Mouse (Mus musculus): ENCODE measurements around the gene Aebp2. TPM values are rescaled to one million over a fixed set of nuclear protein-coding genes. Genes with fewer than 3 reads are reported as not detected.
A peak's percentile ranks its signal among the peaks of the same experiment; 100 is the strongest.
"Not testable (repeated sequence)": the region's sequence is repeated elsewhere in the genome, so short reads cannot be mapped to it uniquely, and the experiment has no call there.

Aebp2 gene
- polyA plus RNA-seq, 1 experiment from 2014 or later = 8.8 TPM

DNA sequence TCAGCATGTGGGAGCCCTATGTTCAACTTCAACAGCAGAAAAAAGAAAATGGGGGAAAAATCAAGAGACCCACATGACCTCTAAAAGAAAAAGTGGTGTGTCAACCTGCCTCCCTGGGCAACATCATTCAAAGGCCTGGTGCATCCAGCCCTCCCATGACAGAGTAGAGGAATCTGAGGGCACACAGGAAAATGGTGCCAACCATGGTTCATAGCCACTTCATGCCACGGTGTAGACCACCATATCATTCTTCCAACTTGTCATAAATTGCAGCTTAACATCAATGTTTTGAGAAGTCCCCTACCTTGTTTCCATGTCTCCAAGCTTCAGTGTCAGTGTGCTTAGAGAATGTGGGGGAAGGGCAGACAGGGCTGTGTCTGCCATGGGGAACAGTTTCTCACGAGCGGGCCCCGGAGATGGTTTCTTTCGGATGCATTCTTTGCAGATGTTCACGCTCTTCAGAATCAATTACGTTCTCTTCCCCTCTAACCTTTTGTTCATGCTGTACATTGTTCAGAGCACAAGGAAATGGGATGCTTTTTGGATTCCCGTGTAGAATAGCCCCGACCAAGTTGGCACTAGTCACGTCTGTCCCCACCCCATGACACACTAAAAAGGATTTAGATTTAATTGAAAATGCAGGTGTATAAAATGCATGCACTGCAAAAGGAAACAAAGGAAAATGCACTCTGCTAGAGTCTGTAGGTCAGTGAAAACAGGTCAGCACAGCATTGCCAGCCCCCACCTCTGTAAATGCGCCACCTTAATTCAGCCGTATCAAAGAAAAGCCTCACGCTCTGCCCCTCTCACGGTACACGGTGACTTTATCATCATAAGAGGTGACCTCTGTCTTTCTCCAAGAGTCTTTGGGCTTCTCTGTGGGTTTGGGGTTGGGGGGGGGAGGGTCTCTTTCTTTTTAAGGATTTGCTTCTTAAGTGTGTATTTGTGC, 24.8 kb upstream of the Aebp2 start:
- Histone ChIP-seq H3K4me2 (no peak overlapping the region), H3K4me1 (no peaks in the 10 kb centered on the region), H3K4me3 (no peak overlapping the region), H3K27ac (no peak overlapping the region), H3K9me3 (replicated peaks) (no peaks in the 10 kb centered on the region), H3K9ac (no peak overlapping the region), H3K27me3 (no peaks in the 10 kb centered on the region), H3K36me3 (ENCODE audit: poor library complexity, severe bottlenecking) (peaks cover 50% of the 10 kb centered on the region)
- 62% methylated on average over 15 of the region's 15 CpGs for WGBS
- no peak for ATAC-seq

DNA sequence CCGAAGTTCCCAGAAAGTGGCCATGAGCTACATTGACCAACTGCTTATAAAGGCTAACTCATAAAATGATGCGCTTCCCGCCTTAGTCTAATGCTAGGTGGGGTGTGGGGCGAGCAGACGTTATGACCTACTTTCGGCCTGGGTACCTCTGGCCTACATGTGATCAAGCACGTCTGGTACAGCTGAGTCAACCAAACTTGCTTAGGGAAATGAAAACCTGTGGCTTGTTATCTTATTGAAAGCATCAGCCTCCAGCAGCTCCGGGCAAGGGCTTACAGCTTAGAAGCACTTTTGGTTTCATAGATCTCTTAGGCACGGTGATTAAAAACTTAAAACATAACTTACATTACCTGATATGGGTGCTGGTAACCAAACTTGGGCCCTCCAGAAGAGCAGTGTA, 23.9 kb upstream of the Aebp2 start:
- WGBS = 91% methylated on average over 9 of the region's 9 CpGs
- Histone ChIP-seq H3K4me1 (peaks cover 5% of the 10 kb centered on the region), H3K4me3 (no peak overlapping the region), H3K9me3 (replicated peaks) (no peaks in the 10 kb centered on the region), H3K4me2 (no peak overlapping the region), H3K9ac (no peak overlapping the region), H3K36me3 (ENCODE audit: poor library complexity, severe bottlenecking) (peaks cover 42% of the 10 kb centered on the region), H3K27me3 (no peaks in the 10 kb centered on the region), H3K27ac (no peak overlapping the region)
- ATAC-seq = no peak

DNA sequence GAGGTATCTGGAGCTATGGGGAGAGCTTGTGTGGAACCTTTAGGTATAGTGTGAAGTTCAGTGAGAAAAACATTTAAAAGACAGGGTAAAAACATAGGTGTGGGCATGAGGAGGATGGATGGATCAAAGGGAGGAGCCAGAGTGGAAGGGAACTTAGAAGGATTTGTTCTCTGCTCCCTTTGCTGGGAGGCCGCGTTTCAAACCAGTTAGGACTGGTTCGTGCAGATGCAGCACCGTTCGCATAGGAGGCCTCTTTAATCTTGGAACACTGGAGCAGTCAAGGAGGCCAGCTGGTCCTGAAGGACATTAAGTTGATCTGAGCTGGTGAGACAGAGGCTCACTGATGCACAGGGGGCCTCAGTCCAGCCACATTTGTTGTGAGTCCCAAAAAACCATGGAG, 23.1 kb upstream of the Aebp2 start:
- no peaks in the 10 kb centered on the region for H3K27me3 ChIP-seq
- no peak overlapping the region for H3K9ac ChIP-seq
- no peak for ATAC-seq
- no peak overlapping the region for H3K4me2 ChIP-seq
- 84% methylated on average over 5 of the region's 5 CpGs for WGBS
- no peak overlapping the region for H3K27ac ChIP-seq
- no peaks in the 10 kb centered on the region for H3K9me3 ChIP-seq (replicated peaks)
- H3K36me3 ChIP-seq (ENCODE audit: poor library complexity, severe bottlenecking) = peaks cover 34% of the 10 kb centered on the region
- no peak overlapping the region for H3K4me3 ChIP-seq
- peaks cover 13% of the 10 kb centered on the region for H3K4me1 ChIP-seq

- not testable (repeated sequence) for H3K4me2 ChIP-seq; H3K27ac ChIP-seq; ATAC-seq; H3K9me3 ChIP-seq (replicated peaks); H3K4me3 ChIP-seq; H3K27me3 ChIP-seq; H3K9ac ChIP-seq
- 95% methylated on average over 8 of the region's 8 CpGs for WGBS
- Histone ChIP-seq H3K36me3 (ENCODE audit: poor library complexity, severe bottlenecking) (peaks cover 21% of the 10 kb centered on the region), H3K4me1 (peaks cover 21% of the 10 kb centered on the region)
Measured at GRCm38 (mm10) chr6:140600671-140601070, 21.8 kb upstream of the Aebp2 start.

DNA sequence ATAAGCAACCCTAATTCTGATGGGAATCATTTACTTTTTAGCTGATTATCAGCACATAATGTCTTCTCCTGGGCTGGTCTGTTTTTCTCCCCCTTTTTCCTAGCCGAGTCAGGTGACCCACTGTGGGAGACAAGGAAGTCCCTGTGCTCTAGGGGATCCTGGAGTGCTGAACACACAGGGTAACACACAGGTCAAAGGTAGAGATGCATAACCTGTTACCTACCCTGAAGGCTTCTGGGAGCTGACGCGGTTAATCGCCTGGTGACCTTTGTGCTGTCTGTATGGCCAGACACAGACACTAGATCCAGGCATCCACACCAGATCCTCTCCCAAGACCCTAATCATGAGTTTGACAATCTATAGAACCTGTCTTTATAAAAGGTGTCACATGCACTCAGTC, 21.3 kb upstream of the Aebp2 start:
- Histone ChIP-seq H3K9ac (no peak overlapping the region), H3K27ac (no peak overlapping the region), H3K36me3 (ENCODE audit: poor library complexity, severe bottlenecking) (peaks cover 16% of the 10 kb centered on the region; the same call in 1 of the 2 replicates), H3K4me2 (no peak overlapping the region), H3K4me3 (no peak overlapping the region), H3K4me1 (peaks cover 21% of the 10 kb centered on the region), H3K27me3 (no peaks in the 10 kb centered on the region), H3K9me3 (replicated peaks) (no peaks in the 10 kb centered on the region)
- ATAC-seq = no peak
- 95% methylated on average over 4 of the region's 4 CpGs for WGBS

GRCm38 (mm10) chr6:140603228-140603944, 19.1 kb upstream of the Aebp2 start:
- H3K4me3 ChIP-seq = no peak overlapping the region
- H3K27me3 ChIP-seq = no peaks in the 10 kb centered on the region
- no peak overlapping the region for H3K4me2 ChIP-seq
- H3K36me3 ChIP-seq (ENCODE audit: poor library complexity, severe bottlenecking) = no peaks in the 10 kb centered on the region; the same call in 1 of the 2 replicates
- WGBS = under 1% methylated on average over 8 of the region's 8 CpGs
- H3K9ac ChIP-seq = no peak overlapping the region
- H3K9me3 ChIP-seq (replicated peaks) = no peaks in the 10 kb centered on the region
- ATAC-seq = peak; percentile 60
- peaks cover 21% of the 10 kb centered on the region for H3K4me1 ChIP-seq
- H3K27ac ChIP-seq = 0 out of 2 replicates have a peak overlapping the region, but pooled peaks have one; percentile 22

GRCm38 (mm10) chr6:140605173-140605572, 17.3 kb upstream of the Aebp2 start:
- not testable (repeated sequence) for H3K9me3 ChIP-seq (replicated peaks); H3K4me3 ChIP-seq; H3K36me3 ChIP-seq (ENCODE audit: poor library complexity, severe bottlenecking); H3K27me3 ChIP-seq; H3K27ac ChIP-seq; ATAC-seq; H3K4me2 ChIP-seq; H3K9ac ChIP-seq
- peaks cover 21% of the 10 kb centered on the region for H3K4me1 ChIP-seq
- 84% methylated on average over 5 of the region's 5 CpGs for WGBS

- H3K36me3 ChIP-seq (ENCODE audit: poor library complexity, severe bottlenecking) = no peaks in the 10 kb centered on the region
- WGBS = 60% methylated on average over 3 of the region's 3 CpGs
- ATAC-seq = no peak
- H3K4me1 ChIP-seq = peaks cover 21% of the 10 kb centered on the region
- no peak overlapping the region for H3K27ac ChIP-seq
- no peaks in the 10 kb centered on the region for H3K27me3 ChIP-seq
- H3K9ac ChIP-seq = no peak overlapping the region
- H3K4me3 ChIP-seq = no peak overlapping the region
- H3K4me2 ChIP-seq = no peak overlapping the region
- H3K9me3 ChIP-seq (replicated peaks) = no peaks in the 10 kb centered on the region
Measured at GRCm38 (mm10) chr6:140605732-140606131, 16.7 kb upstream of the Aebp2 start.

DNA sequence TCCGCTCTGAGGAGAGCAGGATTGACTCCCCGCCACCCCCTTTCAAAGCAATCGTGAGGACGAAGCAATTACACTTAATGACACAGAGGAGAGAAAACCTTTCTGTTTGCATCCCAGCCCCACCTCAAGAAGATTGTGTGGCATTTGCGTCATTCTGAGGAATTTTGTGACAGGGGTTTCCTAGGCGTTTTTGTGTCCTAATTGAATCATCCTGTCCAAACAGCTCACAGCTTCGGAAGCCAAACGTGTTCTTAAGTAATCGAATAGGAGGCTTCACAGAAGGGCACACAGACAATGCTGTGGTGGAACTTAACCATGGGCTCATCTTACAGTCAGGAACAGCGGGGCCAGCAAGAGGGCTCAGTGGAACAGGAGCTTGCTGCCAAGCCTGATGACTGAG, 15.9 kb upstream of the Aebp2 start:
- H3K4me2 ChIP-seq = no peak overlapping the region
- no peak for ATAC-seq
- H3K36me3 ChIP-seq (ENCODE audit: poor library complexity, severe bottlenecking) = no peaks in the 10 kb centered on the region
- no peak overlapping the region for H3K4me3 ChIP-seq
- peaks cover 21% of the 10 kb centered on the region for H3K4me1 ChIP-seq
- WGBS = 52% methylated on average over 10 of the region's 10 CpGs
- H3K9ac ChIP-seq = no peak overlapping the region
- no peak overlapping the region for H3K27ac ChIP-seq
- H3K9me3 ChIP-seq (replicated peaks) = no peaks in the 10 kb centered on the region
- no peaks in the 10 kb centered on the region for H3K27me3 ChIP-seq

DNA sequence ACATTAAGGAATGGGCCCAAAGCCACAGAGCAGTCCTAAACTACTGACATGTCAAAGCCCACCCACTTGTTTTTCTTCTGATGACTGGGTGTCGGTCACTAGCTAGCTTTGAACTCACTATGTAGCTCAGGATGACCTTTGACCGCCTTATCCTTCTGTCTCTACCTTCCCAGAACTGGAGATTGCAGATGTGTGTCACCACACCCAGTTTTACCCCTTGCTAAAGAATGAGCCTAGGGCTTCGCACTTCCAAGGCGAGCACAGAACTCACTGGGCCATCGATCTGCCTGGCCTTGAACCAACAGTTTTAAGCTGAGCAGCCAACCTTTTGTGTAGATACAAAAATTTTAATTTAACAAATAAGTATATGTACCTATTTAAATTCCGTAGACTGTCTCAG, 13.8 kb upstream of the Aebp2 start:
- H3K4me1 ChIP-seq = peaks cover 21% of the 10 kb centered on the region
- no peak overlapping the region for H3K4me2 ChIP-seq
- no peaks in the 10 kb centered on the region for H3K9me3 ChIP-seq (replicated peaks)
- H3K9ac ChIP-seq = no peak overlapping the region
- WGBS = 95% methylated on average over 6 of the region's 6 CpGs
- no peak for ATAC-seq
- no peak overlapping the region for H3K4me3 ChIP-seq
- no peaks in the 10 kb centered on the region for H3K36me3 ChIP-seq (ENCODE audit: poor library complexity, severe bottlenecking)
- H3K27me3 ChIP-seq = no peaks in the 10 kb centered on the region
- H3K27ac ChIP-seq = no peak overlapping the region

GRCm38 (mm10) chr6:140609533-140609932, 12.9 kb upstream of the Aebp2 start:
- Histone ChIP-seq H3K27me3 (no peaks in the 10 kb centered on the region), H3K9ac (no peak overlapping the region), H3K27ac (no peak overlapping the region), H3K9me3 (replicated peaks) (no peaks in the 10 kb centered on the region), H3K4me3 (no peak overlapping the region), H3K4me2 (no peak overlapping the region), H3K36me3 (ENCODE audit: poor library complexity, severe bottlenecking) (no peaks in the 10 kb centered on the region), H3K4me1 (peaks cover 13% of the 10 kb centered on the region; the same call in 1 of the 2 replicates)
- no peak for ATAC-seq
- WGBS = 87% methylated on average over 4 of the region's 4 CpGs

DNA sequence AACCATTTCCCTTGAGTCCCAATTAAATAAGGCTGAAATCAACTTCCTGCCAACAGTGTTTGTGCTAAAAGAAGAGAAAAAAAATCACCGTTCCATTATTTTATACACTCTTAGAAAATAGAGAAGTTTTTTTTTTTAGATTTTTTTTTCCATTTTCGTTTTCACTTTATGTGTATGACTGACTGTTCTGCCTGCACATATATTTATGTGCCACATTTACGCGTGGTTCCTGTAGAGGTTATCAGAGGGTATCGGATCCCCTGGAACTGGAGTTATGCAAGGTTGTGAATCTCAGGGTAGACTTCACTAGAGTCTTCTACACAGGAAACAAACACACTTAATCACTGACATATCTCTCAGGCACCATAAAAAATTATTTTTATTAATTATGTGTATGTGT, 12.3 kb upstream of the Aebp2 start:
- no peak overlapping the region for H3K9ac ChIP-seq
- no peak overlapping the region for H3K27ac ChIP-seq
- WGBS = 90% methylated on average over 5 of the region's 5 CpGs
- no peak overlapping the region for H3K4me2 ChIP-seq
- H3K4me3 ChIP-seq = no peak overlapping the region
- no peaks in the 10 kb centered on the region for H3K36me3 ChIP-seq (ENCODE audit: poor library complexity, severe bottlenecking)
- H3K9me3 ChIP-seq (replicated peaks) = no peaks in the 10 kb centered on the region
- no peaks in the 10 kb centered on the region for H3K27me3 ChIP-seq
- ATAC-seq = no peak
- 0 out of 2 replicates have a peak, but pooled peaks cover 7% of the 10 kb centered on the region for H3K4me1 ChIP-seq

Data from forebrain, embryonic 13.5 days (tissue).